Mouse (Mus musculus): Measurements from ENCODE around the gene 4930544D05Rik.
"Not testable (repeated sequence)": the region's sequence is repeated elsewhere in the genome, so short reads cannot be mapped to it uniquely, and the experiment has no call there.

The 4930544D05Rik gene

GRCm38 (mm10) chr11:70615516-70616093 is at the start of gene 4930544D05Rik:
TSS of gene 4930544D05Rik (plus strand) at chr11:70615848.
- in situ Hi-C loops (cut with MboI, MseI) = loop anchor here (10.0 kb wide), 1 partner anchor 91 kb away; the partner anchor contains the start of gene Psmb6

GRCm38 (mm10) chr11:70566586-70566985 is 49.1 kb upstream of the 4930544D05Rik start:
- in situ Hi-C loops (cut with MboI, MseI) = loop anchor here (5.0 kb wide), 1 partner anchor 36 kb away; no protein-coding TSS in a partner anchor

- in situ Hi-C loops (cut with MboI, MseI) = not testable (repeated sequence)
Observed at GRCm38 (mm10) chr11:70570614-70571013, 45.0 kb upstream of the 4930544D05Rik start.

GRCm38 (mm10) chr11:70571641-70572040 is 44.0 kb upstream of the 4930544D05Rik start:
- in situ Hi-C loops (cut with MboI, MseI) = no loop called here

GRCm38 (mm10) chr11:70572348-70572902 is 43.2 kb upstream of the 4930544D05Rik start:
- in situ Hi-C loops (cut with MboI, MseI) = no loop called here

- in situ Hi-C loops (cut with MboI, MseI) = no loop called here
Observed at GRCm38 (mm10) chr11:70573872-70574271, 41.8 kb upstream of the 4930544D05Rik start.

- in situ Hi-C loops (cut with MboI, MseI) = no loop called here
Observed at GRCm38 (mm10) chr11:70577201-70577600, 38.4 kb upstream of the 4930544D05Rik start.

- in situ Hi-C loops (cut with MboI, MseI) = no loop called here
Observed at GRCm38 (mm10) chr11:70578962-70579361, 36.7 kb upstream of the 4930544D05Rik start.

GRCm38 (mm10) chr11:70579710-70580357 is 35.8 kb upstream of the 4930544D05Rik start:
- in situ Hi-C loops (cut with MboI, MseI) = no loop called here

GRCm38 (mm10) chr11:70580358-70580720 is 35.3 kb upstream of the 4930544D05Rik start:
- in situ Hi-C loops (cut with MboI, MseI) = no loop called here

GRCm38 (mm10) chr11:70580921-70581320 is 34.7 kb upstream of the 4930544D05Rik start:
- in situ Hi-C loops (cut with MboI, MseI) = no loop called here

- in situ Hi-C loops (cut with MboI, MseI) = no loop called here
Observed at GRCm38 (mm10) chr11:70582196-70582595, 33.5 kb upstream of the 4930544D05Rik start.

GRCm38 (mm10) chr11:70583022-70583714 is 32.5 kb upstream of the 4930544D05Rik start:
- in situ Hi-C loops (cut with MboI, MseI) = no loop called here

GRCm38 (mm10) chr11:70583775-70584174 is 31.9 kb upstream of the 4930544D05Rik start:
- in situ Hi-C loops (cut with MboI, MseI) = no loop called here

GRCm38 (mm10) chr11:70585457-70585856 is 30.2 kb upstream of the 4930544D05Rik start:
- in situ Hi-C loops (cut with MboI, MseI) = no loop called here

GRCm38 (mm10) chr11:70586261-70586660 is 29.4 kb upstream of the 4930544D05Rik start:
- in situ Hi-C loops (cut with MboI, MseI) = no loop called here

- in situ Hi-C loops (cut with MboI, MseI) = no loop called here
Observed at GRCm38 (mm10) chr11:70586954-70587353, 28.7 kb upstream of the 4930544D05Rik start.

- in situ Hi-C loops (cut with MboI, MseI) = no loop called here
Observed at GRCm38 (mm10) chr11:70591733-70592132, 23.9 kb upstream of the 4930544D05Rik start.

GRCm38 (mm10) chr11:70594253-70594989 is 21.2 kb upstream of the 4930544D05Rik start:
- in situ Hi-C loops (cut with MboI, MseI) = no loop called here

- in situ Hi-C loops (cut with MboI, MseI) = no loop called here
Observed at GRCm38 (mm10) chr11:70595638-70596037, 20.0 kb upstream of the 4930544D05Rik start.

- in situ Hi-C loops (cut with MboI, MseI) = no loop called here
Observed at GRCm38 (mm10) chr11:70596094-70596493, 19.6 kb upstream of the 4930544D05Rik start.

GRCm38 (mm10) chr11:70597301-70597700 is 18.3 kb upstream of the 4930544D05Rik start:
- in situ Hi-C loops (cut with MboI, MseI) = no loop called here
